Mouse (Mus musculus): ENCODE data around the gene Mapkapk5. TPM values are rescaled to one million over a fixed set of nuclear protein-coding genes. Genes with fewer than 3 reads are reported as not detected.

Mapkapk5 gene
- total RNA-seq, 1 experiment: 94.3 TPM

- H3K9me3 ChIP-seq (ENCODE audit: control insufficient read depth, insufficient read depth, low read depth, low read length): no peaks in the 10 kb centered on the region
- H3K36me3 ChIP-seq (ENCODE audit: control insufficient read depth, insufficient read depth, low read length, poor library complexity, severe bottlenecking): no peaks in the 10 kb centered on the region
- H3K9ac ChIP-seq (ENCODE audit: insufficient read depth, low read depth, low read length, poor library complexity, severe bottlenecking): no peak overlapping the region
- in situ Hi-C loops (cut with MboI; ENCODE audit: low sequenced_read_pairs in 2 of 2, unreplicated experiment in 2 of 2): no loop called here
- H3K4me3 ChIP-seq (ENCODE audit: insufficient read depth in 1 of 2, low read depth in 1 of 2, low read length in 2 of 2, poor library complexity in 1 of 2, severe bottlenecking in 1 of 2): no peak overlapping the region
- no peak for DNase-seq (ENCODE audit: low read depth, low spot score)
- H3K27ac ChIP-seq (ENCODE audit: insufficient read depth, low read depth, low read length, poor library complexity, severe bottlenecking): no peak overlapping the region
- H3K4me1 ChIP-seq (ENCODE audit: control insufficient read depth in 2 of 2, insufficient read depth in 2 of 2, low read length in 2 of 2, poor library complexity in 1 of 2): peaks cover 0 to 3% of the 10 kb centered on the region in 2 experiments; a peak in 1 of 4 replicates
- TF ChIP-seq CHD2 (IDR thresholded peaks at IDR 0.05; ENCODE audit: low read depth, low read length): no peak
- no peak for TF ChIP-seq HCFC1 (IDR thresholded peaks at IDR 0.05; ENCODE audit: borderline replicate concordance, insufficient read depth, low read length)
- TF ChIP-seq ZC3H11A (IDR thresholded peaks at IDR 0.05; ENCODE audit: borderline replicate concordance, low read depth, low read length): no peak
- no peak for TF ChIP-seq MAFK (IDR thresholded peaks at IDR 0.05; ENCODE audit: insufficient read depth, low read depth, low read length)
Observed at GRCm38 (mm10) chr5:121484801-121485200, 60.9 kb downstream of the Mapkapk5 start.

GRCm38 (mm10) chr5:121477680-121478079 is 68.0 kb downstream of the Mapkapk5 start:
- peak; percentile 58 for DNase-seq (ENCODE audit: low read depth, low spot score)
- no peak overlapping the region for H3K4me3 ChIP-seq (ENCODE audit: insufficient read depth in 1 of 2, low read depth in 1 of 2, low read length in 2 of 2, poor library complexity in 1 of 2, severe bottlenecking in 1 of 2)
- H3K4me1 ChIP-seq (ENCODE audit: control insufficient read depth in 2 of 2, insufficient read depth in 2 of 2, low read length in 2 of 2, poor library complexity in 1 of 2): peaks cover 0 to 3% of the 10 kb centered on the region in 2 experiments; a peak in 1 of 4 replicates
- TF ChIP-seq ZNF384 (IDR thresholded peaks at IDR 0.05; ENCODE audit: low read depth, low read length) (no peak), ZC3H11A (IDR thresholded peaks at IDR 0.05; ENCODE audit: borderline replicate concordance, low read depth, low read length) (peak; percentile 88; the same call in 1 of the 2 replicates)
- no peak overlapping the region for H3K27ac ChIP-seq (ENCODE audit: insufficient read depth, low read depth, low read length, poor library complexity, severe bottlenecking)
- H3K9ac ChIP-seq (ENCODE audit: insufficient read depth, low read depth, low read length, poor library complexity, severe bottlenecking): no peak overlapping the region
- in situ Hi-C loops (cut with MboI; ENCODE audit: low sequenced_read_pairs in 2 of 2, unreplicated experiment in 2 of 2): no loop called here
- no peaks in the 10 kb centered on the region for H3K36me3 ChIP-seq (ENCODE audit: control insufficient read depth, insufficient read depth, low read length, poor library complexity, severe bottlenecking)
- no peaks in the 10 kb centered on the region for H3K9me3 ChIP-seq (ENCODE audit: control insufficient read depth, insufficient read depth, low read depth, low read length)

GRCm38 (mm10) chr5:121476040-121476439 is 69.7 kb downstream of the Mapkapk5 start:
- Histone ChIP-seq H3K9me3 (ENCODE audit: control insufficient read depth, insufficient read depth, low read depth, low read length) (no peaks in the 10 kb centered on the region), H3K4me3 (ENCODE audit: insufficient read depth in 1 of 2, low read depth in 1 of 2, low read length in 2 of 2, poor library complexity in 1 of 2, severe bottlenecking in 1 of 2) (no peak overlapping the region), H3K36me3 (ENCODE audit: control insufficient read depth, insufficient read depth, low read length, poor library complexity, severe bottlenecking) (no peaks in the 10 kb centered on the region), H3K4me1 (ENCODE audit: control insufficient read depth in 2 of 2, insufficient read depth in 2 of 2, low read length in 2 of 2, poor library complexity in 1 of 2) (peaks cover 0 to 3% of the 10 kb centered on the region in 2 experiments; a peak in 1 of 4 replicates), H3K9ac (ENCODE audit: insufficient read depth, low read depth, low read length, poor library complexity, severe bottlenecking) (no peak overlapping the region), H3K27ac (ENCODE audit: insufficient read depth, low read depth, low read length, poor library complexity, severe bottlenecking) (no peak overlapping the region)
- in situ Hi-C loops (cut with MboI; ENCODE audit: low sequenced_read_pairs in 2 of 2, unreplicated experiment in 2 of 2): no loop called here
- no peak for DNase-seq (ENCODE audit: low read depth, low spot score)
- TF ChIP-seq CHD2 (IDR thresholded peaks at IDR 0.05; ENCODE audit: low read depth, low read length): no peak
- no peak for TF ChIP-seq ZC3H11A (IDR thresholded peaks at IDR 0.05; ENCODE audit: borderline replicate concordance, low read depth, low read length)
- TF ChIP-seq ZNF384 (IDR thresholded peaks at IDR 0.05; ENCODE audit: low read depth, low read length): no peak
- no peak for TF ChIP-seq HCFC1 (IDR thresholded peaks at IDR 0.05; ENCODE audit: borderline replicate concordance, insufficient read depth, low read length)
- TF ChIP-seq MAFK (IDR thresholded peaks at IDR 0.05; ENCODE audit: insufficient read depth, low read depth, low read length): no peak

Other genes with a start within 250 kb of the Mapkapk5 start
- gene Trafd1, start 160.3 kb downstream of the Mapkapk5 start, total RNA-seq (2012; rRNA removed): 13.8 and 15.6 TPM in 2 replicates
- gene Naa25, start 148.0 kb downstream of the Mapkapk5 start, total RNA-seq (2012; rRNA removed): 92.3 and 118 TPM in 2 replicates
- 3.0 and 3.8 TPM in 2 replicates for gene Tmem116, start 94.0 kb downstream of the Mapkapk5 start, total RNA-seq (2012; rRNA removed)
- gene Erp29, start 93.4 kb downstream of the Mapkapk5 start, total RNA-seq (2012; rRNA removed): 339 and 444 TPM in 2 replicates
- gene Adam1b, start 42.5 kb downstream of the Mapkapk5 start, total RNA-seq (2012; rRNA removed): 0.09 TPM in 1 of 2 replicates, not detected in the other
- gene Adam1a, start 423 bp downstream of the Mapkapk5 start, total RNA-seq (2012; rRNA removed): 6.1 and 6.3 TPM in 2 replicates
- not detected in 2 replicates for gene Gm42878, start 423 bp downstream of the Mapkapk5 start, total RNA-seq (2012; rRNA removed)
- gene Aldh2, start 47.9 kb upstream of the Mapkapk5 start, total RNA-seq (2012; rRNA removed): 157 and 238 TPM in 2 replicates
- gene Acad12, start 73.0 kb upstream of the Mapkapk5 start, total RNA-seq (2012; rRNA removed): 6.0 and 8.3 TPM in 2 replicates
- 14.0 and 24.4 TPM in 2 replicates for gene Acad10, start 114.6 kb upstream of the Mapkapk5 start, total RNA-seq (2012; rRNA removed)
- gene Brap, start 114.7 kb upstream of the Mapkapk5 start, total RNA-seq (2012; rRNA removed): 24.2 and 31.8 TPM in 2 replicates
- 45.2 and 58.0 TPM in 2 replicates for gene Atxn2, start 165.4 kb upstream of the Mapkapk5 start, total RNA-seq (2012; rRNA removed)

All from ES-E14 (cell line).